Mouse (Mus musculus) midbrain, postnatal 0 days (tissue): ENCODE data around the gene Svs1. TPM values are rescaled to one million over a fixed set of nuclear protein-coding genes. Genes with fewer than 3 reads are reported as not detected.

Experiments
- ATAC-seq: fragments of 200-750 bp; cut with Nextera tagmentation; 2 replicates; pipeline ENCODE4 v1.8.0; 2017; ENCODE audit warnings: moderate number of reproducible peaks, mild to moderate bottlenecking, moderate TSS enrichment, moderate library complexity; ENCODE audit not compliant: low FRiP score
- DNase-seq: peaks from one replicate; pipeline ENCODE4 v3.0.0-alpha.2; 2015; ENCODE audit warnings: low spot score
- H3K27ac ChIP-seq: fragments of 300-500 bp; sonication (generic); 2 replicates; pipeline ENCODE4 v1.5.1; 2014; ENCODE audit warnings: low read depth, mild to moderate bottlenecking, low read length, mixed read lengths
- H3K27me3 ChIP-seq: fragments of 300-500 bp; sonication (generic); 2 replicates; pipeline ENCODE4 v1.6.1; 2014; ENCODE audit warnings: low read length, control low read depth, mixed read lengths; ENCODE audit not compliant: insufficient read depth
- H3K36me3 ChIP-seq: fragments of 300-500 bp; sonication (generic); 2 replicates; pipeline ENCODE4 v1.6.1; 2014; ENCODE audit warnings: low read length, control low read depth, mixed read lengths; ENCODE audit not compliant: insufficient read depth
- H3K4me1 ChIP-seq: fragments of 300-500 bp; sonication (generic); 2 replicates; pipeline ENCODE4 v1.6.1; 2014; ENCODE audit warnings: mild to moderate bottlenecking, control low read depth, antibody characterized with exemption, low read length, mixed read lengths; ENCODE audit not compliant: insufficient read depth
- H3K4me2 ChIP-seq: fragments of 300-500 bp; sonication (generic); 2 replicates; pipeline ENCODE4 v1.6.1; 2014; ENCODE audit warnings: low read depth, mild to moderate bottlenecking, low read length, mixed read lengths; ENCODE audit not compliant: poor library complexity, severe bottlenecking
- H3K4me3 ChIP-seq: fragments of 300-500 bp; sonication (generic); 2 replicates; pipeline ENCODE4 v1.5.1; 2014; ENCODE audit warnings: low read depth, mild to moderate bottlenecking, low read length, moderate library complexity
- H3K9ac ChIP-seq: fragments of 300-500 bp; sonication (generic); replicated peaks from 2 replicates; pipeline ENCODE4 v1.6.1; 2014; ENCODE audit warnings: mild to moderate bottlenecking, low read length, moderate library complexity, mixed read lengths; ENCODE audit not compliant: poor library complexity, severe bottlenecking
- H3K9me3 ChIP-seq: fragments of 300-500 bp; sonication (generic); 2 replicates; pipeline ENCODE4 v1.6.1; 2016; ENCODE audit warnings: low read length, control low read depth
- CTCF ChIP-seq: IDR thresholded peaks from 2 replicates; pipeline ENCODE4 v1.5.1; 2016; ENCODE audit warnings: antibody characterized with exemption, mild to moderate bottlenecking
- WGBS: fragments of 180-500 bp; shearing (Covaris S2); extraction: QIAGEN DNeasy Blood & Tissue Kit; methylation state at CpG from one replicate; pipeline ENCODE4 v1.1.7; 2014; 5-methylcytosine and 5-hydroxymethylcytosine counted together
- polyA plus RNA-seq: library from polyadenylated mRNA; unstranded; fragments of >200 nt; fragmentation: Nextera tagmentation; extraction: Ambion mirVana; gene quantifications from 2 replicates; pipeline ENCODE4 v1.2.1, GENCODE M21; 2015
- total RNA-seq: library from RNA; depleted of rRNA; stranded (reverse); fragments of >200 nt; gene quantifications from 2 replicates; pipeline ENCODE4 v1.2.3, GENCODE M21; 2014

Gene Svs1
- total and polyA plus RNA-seq, 2 experiments from 2014 or later = not detected

DNA sequence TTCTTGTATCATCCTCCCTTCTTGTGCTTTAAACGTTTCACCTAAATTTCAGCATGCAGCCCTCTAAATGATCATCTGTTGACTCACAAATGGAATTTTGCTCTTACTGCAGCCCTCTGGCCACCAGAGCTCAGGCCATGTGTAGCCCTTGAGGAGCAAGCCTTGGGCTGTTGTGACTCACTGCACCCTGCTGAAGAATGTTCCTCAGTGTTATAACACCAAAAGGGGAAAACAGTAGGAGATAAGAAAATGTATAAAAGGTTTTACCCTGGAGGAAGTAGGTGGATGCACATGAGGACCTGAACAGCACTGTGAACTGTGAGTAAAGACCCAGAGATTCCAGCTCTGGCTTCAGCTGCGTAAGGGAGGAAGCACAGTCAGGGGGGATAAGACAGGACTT lies 12.0 kb upstream of the Svs1 start, which contains the start of gene Doxl2:
TSS of gene Doxl2 (plus strand) at position 301 of the 400 bp plus-strand sequence.
- ATAC-seq (no peak), DNase-seq (no peak)
- Histone ChIP-seq H3K27ac (no peak within 1 kb of the TSS), H3K9me3 (no peaks in the 10 kb centered on the region), H3K9ac (no peak within 1 kb of the TSS), H3K4me3 (no peak within 1 kb of the TSS), H3K4me2 (no peak within 1 kb of the TSS), H3K36me3 (no peaks in the 10 kb centered on the region), H3K27me3 (no peaks in the 10 kb centered on the region), H3K4me1 (no peaks in the 10 kb centered on the region)
- no peak for TF ChIP-seq CTCF
- WGBS = 79% methylated on average over 2 of the region's 2 CpGs

DNA sequence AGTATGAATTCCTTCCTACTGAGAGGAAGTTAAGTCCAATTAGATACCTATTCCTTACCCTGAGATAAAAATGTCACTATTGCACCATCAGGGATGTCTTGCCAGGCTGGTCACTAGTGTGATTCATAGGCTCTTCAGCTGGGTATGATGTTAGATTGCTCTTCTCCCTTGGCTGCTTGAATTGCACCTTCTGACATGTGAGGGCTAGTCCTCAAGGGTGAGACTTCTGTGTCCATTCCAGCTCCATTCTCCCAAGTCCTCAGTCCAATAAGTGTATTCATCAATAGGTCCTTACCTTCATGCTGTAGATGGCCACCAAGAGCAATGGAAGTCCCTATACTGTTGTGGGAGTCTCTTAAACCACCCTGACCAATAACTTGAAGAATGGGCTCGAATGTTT lies 7.0 kb upstream of the Svs1 start:
- no peak overlapping the region for H3K4me3 ChIP-seq
- no peak for DNase-seq
- H3K4me2 ChIP-seq = no peak overlapping the region
- H3K4me1 ChIP-seq = no peaks in the 10 kb centered on the region
- ATAC-seq = no peak
- H3K36me3 ChIP-seq = no peaks in the 10 kb centered on the region
- no peak overlapping the region for H3K27ac ChIP-seq
- H3K9ac ChIP-seq = no peak overlapping the region
- TF ChIP-seq CTCF = no peak
- no peaks in the 10 kb centered on the region for H3K9me3 ChIP-seq
- H3K27me3 ChIP-seq = no peaks in the 10 kb centered on the region
- WGBS = 52% methylated on average over 1 of the region's 1 CpGs

DNA sequence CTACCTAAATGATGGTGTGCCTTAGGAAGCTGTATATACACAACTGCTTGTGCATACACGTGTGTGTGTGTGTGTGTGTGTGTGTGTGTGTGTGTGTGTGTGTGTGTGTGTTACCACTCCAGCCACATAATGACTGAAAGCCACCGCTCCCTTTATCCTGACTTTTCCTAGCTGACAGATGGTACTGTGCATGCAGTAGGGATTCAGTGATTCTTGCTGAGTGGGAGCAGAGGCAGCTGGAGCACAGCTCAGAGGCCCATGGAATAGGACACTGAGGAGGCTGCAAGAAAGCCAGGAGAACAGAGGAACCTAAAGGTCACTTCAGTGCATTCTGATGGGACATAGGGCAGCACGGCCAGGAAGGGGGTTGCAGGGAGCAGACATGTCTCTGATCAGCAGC lies 4.4 kb upstream of the Svs1 start:
- no peak overlapping the region for H3K9ac ChIP-seq
- H3K9me3 ChIP-seq = no peaks in the 10 kb centered on the region
- H3K27ac ChIP-seq = no peak overlapping the region
- no peak for TF ChIP-seq CTCF
- H3K4me1 ChIP-seq = no peaks in the 10 kb centered on the region
- H3K27me3 ChIP-seq = no peaks in the 10 kb centered on the region
- no peak overlapping the region for H3K4me3 ChIP-seq
- H3K4me2 ChIP-seq = no peak overlapping the region
- 77% methylated on average over 3 of the region's 3 CpGs for WGBS
- no peak for ATAC-seq
- H3K36me3 ChIP-seq = no peaks in the 10 kb centered on the region
- no peak for DNase-seq

DNA sequence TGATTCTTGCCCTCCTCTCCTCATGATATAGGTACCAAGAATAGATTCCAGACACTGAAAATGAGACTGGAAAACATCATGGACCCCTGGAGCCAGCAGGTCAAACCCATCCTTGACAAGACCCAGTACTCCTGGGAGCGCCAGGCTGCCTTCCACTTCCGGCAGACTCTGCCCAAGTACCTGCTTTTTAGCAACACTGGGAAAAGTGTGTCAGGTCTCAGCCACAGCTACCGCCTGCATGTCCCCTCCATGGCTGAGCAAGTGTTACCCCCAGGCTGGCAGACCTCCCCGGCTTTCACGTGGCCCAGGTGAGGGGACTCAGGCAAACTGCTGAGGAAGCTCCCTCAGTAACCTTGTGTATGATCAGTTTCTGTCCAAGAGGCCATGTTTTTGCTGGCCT lies 3.3 kb downstream of the Svs1 start:
- no peak overlapping the region for H3K9ac ChIP-seq
- no peak for ATAC-seq
- H3K36me3 ChIP-seq = no peaks in the 10 kb centered on the region
- no peaks in the 10 kb centered on the region for H3K4me1 ChIP-seq
- H3K4me2 ChIP-seq = no peak overlapping the region
- H3K27me3 ChIP-seq = no peaks in the 10 kb centered on the region
- no peak overlapping the region for H3K27ac ChIP-seq
- H3K9me3 ChIP-seq = no peaks in the 10 kb centered on the region
- TF ChIP-seq CTCF = no peak
- no peak for DNase-seq
- WGBS = 95% methylated on average over 5 of the region's 5 CpGs
- no peak overlapping the region for H3K4me3 ChIP-seq

DNA sequence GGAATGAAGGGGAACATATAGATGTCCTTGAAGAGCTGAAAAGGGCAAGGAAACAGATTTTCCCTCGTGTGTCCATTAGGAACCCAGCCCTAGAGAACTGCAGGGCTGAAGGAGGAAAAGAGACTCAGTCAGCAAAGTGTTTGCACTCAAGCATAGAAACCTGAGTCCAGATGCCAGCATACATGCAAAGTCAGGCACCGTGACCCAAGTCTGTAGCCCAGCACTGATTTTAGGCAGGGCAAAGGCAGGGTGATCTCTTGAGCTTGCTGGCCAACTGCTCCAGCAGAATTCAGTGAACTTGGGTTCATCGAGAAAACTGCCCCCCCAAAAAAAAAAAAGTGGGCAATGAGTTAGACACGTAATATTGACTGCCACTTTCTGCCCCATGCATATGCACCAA lies 5.3 kb downstream of the Svs1 start:
- no peak for TF ChIP-seq CTCF
- no peak overlapping the region for H3K9ac ChIP-seq
- DNase-seq (no peak), ATAC-seq (no peak)
- H3K4me3 ChIP-seq = no peak overlapping the region
- H3K36me3 ChIP-seq = no peaks in the 10 kb centered on the region
- no peaks in the 10 kb centered on the region for H3K4me1 ChIP-seq
- no peak overlapping the region for H3K4me2 ChIP-seq
- no peak overlapping the region for H3K27ac ChIP-seq
- H3K27me3 ChIP-seq = no peaks in the 10 kb centered on the region
- 77% methylated on average over 4 of the region's 4 CpGs for WGBS
- no peaks in the 10 kb centered on the region for H3K9me3 ChIP-seq

DNA sequence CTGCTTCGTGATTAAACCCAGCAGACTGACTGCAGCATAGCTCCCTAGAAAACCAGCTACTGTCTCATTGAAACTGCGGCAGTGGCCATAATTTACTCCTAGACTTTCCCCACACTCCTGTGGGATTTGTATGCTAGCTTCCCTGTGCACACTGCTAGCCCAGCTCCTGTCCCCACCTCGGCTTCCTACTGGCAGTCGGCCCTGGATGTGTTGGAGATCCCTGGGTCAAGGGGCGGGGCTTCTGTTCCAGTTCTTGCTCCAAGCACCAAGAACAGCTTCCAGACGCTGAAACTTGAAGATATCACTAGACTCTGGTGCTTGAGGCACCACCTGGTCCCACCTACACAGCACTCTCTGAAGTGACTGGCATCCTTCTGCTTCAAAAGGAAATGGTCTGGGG lies 11.5 kb downstream of the Svs1 start:
- 76% methylated on average over 6 of the region's 6 CpGs for WGBS
- no peak overlapping the region for H3K4me2 ChIP-seq
- DNase-seq (no peak), ATAC-seq (no peak)
- no peak overlapping the region for H3K9ac ChIP-seq
- H3K27ac ChIP-seq = no peak overlapping the region
- no peaks in the 10 kb centered on the region for H3K9me3 ChIP-seq
- H3K27me3 ChIP-seq = no peaks in the 10 kb centered on the region
- TF ChIP-seq CTCF = no peak
- H3K36me3 ChIP-seq = no peaks in the 10 kb centered on the region
- H3K4me3 ChIP-seq = no peak overlapping the region
- H3K4me1 ChIP-seq = no peaks in the 10 kb centered on the region
